Mouse (Mus musculus) megakaryocyte, adult 5-6 weeks (primary cell): ENCODE data around the gene 4931406P16Rik. TPM values are rescaled to one million over a fixed set of nuclear protein-coding genes. Genes with fewer than 3 reads are reported as not detected.
A peak's percentile ranks its signal among the peaks of the same experiment; 100 is the strongest.

ENCODE experiments used
- ATAC-seq: 2 replicates; pipeline ENCODE4 v1.8.0; 2016; ENCODE audit warnings: mild to moderate bottlenecking, inconsistent platforms; ENCODE audit not compliant: poor library complexity, severe bottlenecking
- total RNA-seq, 2 experiments: library from RNA; stranded (forward) in 1 of 2; stranded (reverse) in 1 of 2; fragments of 153-499, 151-499 nt in 1 of 2; fragments of 221-1000, 200-1000 nt in 1 of 2; gene quantifications; 2 replicates each; pipeline versions ENCODE4 v1.2.3 to v1.2.4; 2015 to 2017

Gene 4931406P16Rik
- total RNA-seq, 2 experiments from 2014 or later: 19.4 to 23.2 TPM

DNA sequence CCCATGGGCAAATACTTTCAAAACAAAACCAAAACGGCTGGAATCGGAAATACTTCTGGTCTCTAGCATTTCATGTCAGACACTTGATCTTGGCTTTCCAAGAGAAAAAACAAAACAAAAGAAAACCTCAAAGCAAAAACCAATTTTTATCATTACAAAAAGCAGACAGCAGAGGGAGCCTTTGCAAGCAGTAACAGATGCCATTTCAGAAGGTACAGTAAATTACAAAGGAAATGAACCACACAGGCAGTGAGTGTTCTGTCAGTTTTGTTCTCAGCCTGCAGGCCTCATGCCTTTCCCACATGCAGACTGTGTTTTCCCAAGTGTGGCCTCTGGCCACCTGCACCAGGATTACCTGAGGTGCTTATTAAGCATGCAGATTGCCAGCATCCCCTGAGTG, 61.3 kb downstream of the 4931406P16Rik start:
- ATAC-seq: peak; percentile 43

DNA sequence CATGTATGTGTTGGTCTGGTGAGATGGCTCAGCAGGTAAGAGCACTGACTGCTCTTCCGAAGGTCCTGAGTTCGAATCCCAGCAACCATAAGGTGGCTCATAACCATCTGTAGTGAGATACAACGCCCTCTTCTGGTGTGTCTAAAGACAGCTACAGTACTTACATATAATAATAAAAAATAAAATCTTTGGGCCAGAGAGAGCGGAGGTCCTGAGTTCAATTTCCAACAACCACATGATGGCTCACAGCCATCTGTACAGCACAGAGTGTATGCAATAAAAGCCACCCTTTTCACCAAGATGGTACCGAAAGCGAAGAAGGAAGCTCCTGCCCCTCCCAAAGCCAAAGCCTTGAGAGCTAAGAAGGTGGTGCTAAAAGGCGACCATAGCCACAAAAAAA, 62.6 kb downstream of the 4931406P16Rik start, which contains the start of gene Gm6096:
TSS of gene Gm6096 (plus strand) at position 301 of the 400 bp plus-strand sequence.
- no peak for ATAC-seq

DNA sequence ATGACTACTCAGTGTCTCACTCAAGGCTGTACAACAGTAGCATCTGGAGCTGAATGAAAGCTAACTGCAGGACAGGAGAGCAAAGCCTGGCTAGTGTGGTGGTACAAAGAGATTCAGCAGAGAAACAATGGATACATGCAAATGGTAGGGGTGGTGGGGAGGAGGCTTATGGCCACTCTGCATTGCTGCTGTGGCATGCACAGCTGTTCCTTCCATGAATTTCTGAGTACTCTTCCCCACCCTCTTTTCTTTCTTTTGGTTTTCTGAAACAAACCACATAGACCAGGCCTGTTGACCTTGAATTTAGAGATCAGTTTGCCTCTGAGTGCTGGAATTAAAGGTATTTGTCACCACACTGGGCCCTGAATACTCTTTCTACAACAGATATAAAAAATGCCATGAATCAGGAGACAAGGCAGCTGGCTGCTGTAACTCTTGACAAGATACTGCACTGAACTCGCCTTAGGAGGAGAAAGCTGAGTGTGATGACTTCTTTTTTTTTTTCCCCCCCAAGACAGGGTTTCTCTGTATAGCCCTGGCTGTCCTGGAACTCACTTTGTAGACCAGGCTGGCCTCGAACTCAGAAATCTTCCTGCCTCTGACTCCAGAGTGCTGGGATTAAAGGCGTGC, 66.4 kb downstream of the 4931406P16Rik start:
- ATAC-seq: no peak

DNA sequence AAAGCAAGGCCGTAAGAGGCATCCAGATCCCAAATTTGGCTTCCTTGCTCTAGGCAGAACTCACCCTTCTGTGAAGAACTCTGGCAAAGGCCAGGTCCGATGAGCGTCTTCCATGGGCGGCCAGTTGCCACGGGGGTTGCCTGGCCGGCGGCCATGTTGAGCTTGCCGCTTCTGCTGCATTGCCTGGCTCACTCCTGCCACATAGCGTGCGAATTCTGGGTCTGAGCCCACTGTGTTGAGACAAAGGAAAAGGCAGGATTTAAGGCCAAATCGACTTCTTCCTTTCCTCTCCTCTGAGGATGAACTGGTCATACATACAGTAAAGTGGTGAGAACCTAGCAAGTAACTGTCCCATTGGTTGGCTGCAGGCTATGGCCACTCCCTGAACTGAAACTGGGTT, 71.2 kb downstream of the 4931406P16Rik start:
- ATAC-seq: no peak

DNA sequence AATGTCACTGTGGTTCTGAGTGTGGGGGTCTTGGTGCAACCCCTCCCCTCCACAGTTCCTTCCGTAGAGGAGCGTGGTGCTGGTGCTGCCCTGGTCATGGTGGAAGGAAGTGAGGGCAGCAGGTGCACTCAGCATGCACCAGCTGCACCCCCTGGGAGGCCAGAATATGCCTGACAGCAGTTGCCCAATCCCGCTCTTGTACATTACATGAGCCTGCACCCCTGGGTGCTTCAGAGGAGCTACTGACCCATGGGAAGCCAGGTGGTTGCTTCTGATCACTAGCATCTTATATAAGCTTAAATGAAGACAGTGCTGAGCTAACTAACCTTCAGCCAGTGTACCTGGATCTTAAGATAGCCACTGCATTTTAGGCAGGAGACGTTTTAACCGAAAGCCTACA, 75.3 kb downstream of the 4931406P16Rik start:
- no peak for ATAC-seq

DNA sequence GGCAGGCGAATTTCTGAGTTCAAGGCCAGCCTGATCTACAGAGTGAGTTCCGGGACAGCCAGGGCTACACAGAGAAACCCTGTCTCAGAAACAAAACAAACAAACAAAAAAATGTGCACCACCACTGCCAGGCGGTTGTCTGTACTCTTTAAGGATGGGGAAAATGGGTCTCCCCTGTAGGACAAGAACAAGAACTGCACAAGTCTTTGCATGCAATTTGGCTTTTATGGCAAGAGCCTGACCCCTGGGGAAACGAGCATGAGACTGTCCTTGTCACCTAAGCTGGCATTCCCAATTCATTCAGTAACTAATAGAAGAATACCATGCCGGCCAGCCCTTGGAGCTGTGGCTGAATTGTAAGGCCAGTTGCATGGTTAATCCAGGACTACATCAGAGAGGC, 77.7 kb downstream of the 4931406P16Rik start:
- ATAC-seq: no peak

DNA sequence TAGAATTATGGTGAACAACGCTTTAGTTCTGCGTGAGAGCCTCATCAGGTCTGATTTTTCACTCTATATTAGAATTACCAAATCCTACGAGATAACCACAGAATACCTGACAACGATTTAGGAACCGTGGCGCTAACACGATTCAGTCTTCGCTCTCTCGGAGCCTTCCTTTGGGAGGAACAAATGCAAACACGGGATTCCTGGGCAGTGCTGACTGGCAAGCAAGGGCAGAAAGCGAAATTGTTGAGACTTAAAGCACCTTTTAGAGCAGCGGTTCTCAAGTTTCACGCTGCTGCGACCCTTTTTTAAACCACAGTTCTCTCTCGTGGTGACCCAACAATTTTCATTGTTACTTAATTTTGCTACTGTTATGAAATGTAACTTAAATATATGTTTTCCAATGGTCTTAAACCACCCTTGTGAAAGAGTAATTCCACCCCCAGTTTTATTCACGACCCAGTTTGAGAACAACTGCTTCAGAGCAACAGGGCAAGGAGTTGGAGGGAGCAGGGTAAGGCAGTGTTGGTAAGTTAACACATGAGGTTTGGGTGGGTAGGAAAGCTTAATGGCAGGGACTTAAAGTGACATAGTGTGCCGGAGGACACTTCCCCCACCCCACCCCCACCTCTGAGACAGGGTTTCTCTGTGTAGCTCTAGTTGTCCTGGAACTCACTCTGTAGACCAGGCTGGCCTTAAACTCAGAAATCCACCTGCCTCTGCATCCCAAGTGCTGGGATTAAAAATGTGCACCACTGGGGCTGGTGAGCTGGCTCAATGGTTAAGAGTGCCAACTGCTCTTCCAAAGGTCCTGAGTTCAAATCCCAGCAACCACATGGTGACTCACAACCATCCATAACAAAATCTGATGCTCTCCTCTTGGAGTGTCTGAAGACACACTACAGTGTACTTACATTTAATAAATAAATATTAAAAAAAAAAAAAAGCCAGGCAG, 78.5 kb downstream of the 4931406P16Rik start:
- no peak for ATAC-seq

DNA sequence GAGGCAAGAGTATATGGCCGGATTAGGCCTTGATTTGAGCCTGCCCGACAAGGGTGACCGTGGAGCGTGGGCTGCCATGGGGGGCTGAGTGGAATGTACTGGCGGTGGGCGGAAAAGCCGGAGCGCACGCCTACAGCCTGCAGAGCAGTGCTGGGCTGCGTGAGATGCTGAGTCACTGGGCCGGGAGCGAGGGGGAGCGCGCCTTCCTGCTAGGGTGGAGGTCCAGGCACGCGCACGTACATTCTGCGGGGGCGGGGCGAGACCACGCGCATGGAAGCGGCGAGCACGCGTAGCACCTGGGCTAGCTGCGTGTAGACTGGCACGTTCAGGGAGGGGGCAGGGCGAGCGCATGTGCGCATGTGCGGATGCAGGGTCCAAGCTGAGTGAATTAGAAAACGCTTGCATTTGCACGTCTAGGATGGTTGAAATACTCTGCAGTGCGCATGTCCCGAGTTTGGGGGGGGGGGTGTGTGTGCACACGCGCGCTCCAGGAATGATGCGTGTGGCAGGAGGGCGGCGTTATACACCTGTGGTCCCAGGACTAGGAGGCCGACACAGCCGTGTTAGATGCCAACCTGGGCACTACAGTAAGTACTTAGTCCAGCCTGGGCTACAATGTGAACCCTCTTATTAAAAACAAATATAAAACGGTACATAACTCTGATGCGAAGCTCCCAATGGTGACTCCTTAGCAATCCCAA, 79.3 kb downstream of the 4931406P16Rik start:
- ATAC-seq: peak; percentile 86

DNA sequence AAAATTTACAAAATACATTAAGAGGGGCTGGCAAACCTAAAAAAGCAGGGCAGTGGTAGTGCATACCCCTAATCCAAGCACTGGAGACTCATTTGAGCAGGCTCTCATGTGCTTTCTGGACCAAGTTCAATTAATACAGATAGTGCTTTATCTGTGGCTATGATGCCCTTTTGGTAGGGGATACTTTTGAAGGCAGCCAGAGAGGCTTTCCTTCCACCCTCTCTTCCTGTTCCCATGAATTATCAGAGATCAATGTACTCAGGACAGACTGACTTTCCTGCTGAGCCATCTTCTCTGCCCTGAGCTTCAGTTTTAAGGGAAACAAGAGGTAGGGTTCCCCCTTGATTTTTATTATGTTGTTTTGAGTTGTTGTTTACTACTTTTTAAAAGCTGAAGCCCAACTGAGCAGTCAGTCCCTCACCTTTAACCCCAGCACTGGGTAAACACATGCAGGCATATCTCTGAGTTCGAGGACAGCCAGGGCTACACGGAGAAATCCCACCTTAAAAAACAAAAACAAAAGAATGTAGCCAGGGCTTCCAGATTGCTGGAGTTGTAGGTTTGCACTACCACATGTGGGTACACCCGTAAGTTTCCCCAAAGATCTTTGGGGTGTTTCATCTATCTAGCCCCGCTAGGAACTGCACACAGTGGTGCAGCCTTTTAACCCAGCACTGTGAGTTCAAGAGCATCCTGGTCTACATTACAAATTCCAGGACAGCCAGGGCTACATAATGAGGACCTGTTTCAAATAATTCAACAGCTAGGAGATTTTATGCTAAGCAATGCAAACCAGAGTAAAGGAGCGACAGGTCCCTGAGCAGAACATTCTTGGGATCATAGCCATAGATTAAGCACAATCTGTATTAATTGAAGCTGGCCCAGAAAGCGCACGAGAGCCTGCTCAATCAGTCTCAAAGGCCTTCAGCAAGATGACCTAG, 80.3 kb downstream of the 4931406P16Rik start:
- no peak for ATAC-seq

DNA sequence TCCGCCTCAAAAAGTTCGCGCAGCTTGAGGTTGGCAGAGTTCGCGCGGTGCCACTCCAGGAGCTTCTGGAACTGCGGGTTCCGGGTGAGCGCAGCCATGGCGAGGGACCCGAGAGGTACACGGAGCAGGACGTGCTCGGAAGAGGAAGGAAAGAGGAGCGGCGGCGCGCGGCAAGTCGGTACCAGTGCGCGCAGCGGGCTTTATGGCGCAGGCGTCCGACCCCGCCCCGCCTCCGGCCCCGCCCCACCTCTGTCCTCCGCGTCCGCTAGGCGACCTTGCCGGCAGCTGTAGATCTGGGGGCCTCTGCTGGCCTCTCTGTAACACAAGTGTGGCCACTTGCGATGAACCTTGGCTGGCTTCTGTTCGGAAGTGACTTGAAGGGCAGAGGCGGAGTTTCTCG, 83.2 kb downstream of the 4931406P16Rik start, which contains the start of gene Gpi1:
TSS of gene Gpi1 (minus strand) at position 221 of the 400 bp plus-strand sequence.
- ATAC-seq: peak; percentile 70

DNA sequence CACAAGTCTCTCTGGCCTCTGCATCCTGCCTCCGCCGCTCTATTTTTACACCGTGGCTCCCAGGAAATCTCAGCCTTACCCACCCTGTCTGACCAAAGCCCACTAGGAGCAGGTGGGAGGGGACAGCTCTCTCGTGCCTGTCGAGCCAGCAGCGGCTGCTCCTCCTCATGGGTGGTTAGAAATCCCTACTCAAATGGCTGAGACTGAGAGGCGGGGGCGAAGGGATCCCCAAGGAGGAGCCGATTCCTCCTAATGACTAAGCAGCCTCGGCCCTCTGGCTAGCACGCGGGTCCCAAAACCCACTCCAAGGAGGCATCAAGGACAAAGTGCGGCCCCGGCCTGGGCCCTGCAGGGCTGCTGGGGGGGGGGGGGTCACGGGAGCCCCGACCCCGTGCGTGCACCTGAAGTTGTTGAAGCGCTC, 83.7 kb downstream of the 4931406P16Rik start:
- ATAC-seq: no peak; the same call in 1 of the 2 replicates

DNA sequence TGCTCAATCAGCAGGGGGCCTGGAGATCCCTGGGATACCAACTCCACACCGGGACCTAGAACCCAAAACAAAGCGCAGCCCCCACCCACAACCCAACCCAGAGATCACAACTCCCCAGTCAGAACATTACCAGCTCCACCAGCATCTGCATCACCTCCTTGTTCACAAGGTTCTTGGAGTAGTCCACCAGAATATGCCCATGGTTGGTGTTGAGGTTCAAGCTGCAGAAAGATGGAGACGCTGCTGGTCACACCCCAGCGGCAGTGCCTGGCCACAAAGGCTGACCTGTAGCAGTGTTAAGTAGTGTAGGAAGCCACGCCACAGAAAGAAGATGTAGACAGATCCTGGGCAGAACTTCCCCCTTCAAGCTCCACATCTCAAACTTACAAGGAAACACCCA, 84.2 kb downstream of the 4931406P16Rik start:
- peak; percentile 11; the same call in 1 of the 2 replicates for ATAC-seq

DNA sequence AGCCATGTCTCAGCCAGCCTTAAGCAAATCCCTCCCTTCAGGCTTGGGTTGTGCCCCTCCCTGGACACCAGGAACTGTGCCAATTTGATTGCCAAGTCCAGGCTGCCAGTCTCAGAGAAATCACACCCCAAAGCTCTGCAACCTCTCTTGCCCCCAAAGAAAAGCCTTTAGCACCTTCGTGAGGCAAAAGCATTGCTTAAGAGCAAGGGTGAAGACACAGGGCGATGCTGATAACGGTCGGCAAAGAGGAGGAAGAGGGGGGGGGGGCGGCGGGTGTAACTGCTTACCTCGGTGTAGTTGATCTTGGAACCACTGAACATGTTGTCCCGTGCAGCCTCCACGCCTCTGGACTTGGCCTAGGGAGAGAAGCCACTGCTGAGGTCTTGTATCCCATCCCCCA, 84.7 kb downstream of the 4931406P16Rik start:
- ATAC-seq: peak; percentile 30

DNA sequence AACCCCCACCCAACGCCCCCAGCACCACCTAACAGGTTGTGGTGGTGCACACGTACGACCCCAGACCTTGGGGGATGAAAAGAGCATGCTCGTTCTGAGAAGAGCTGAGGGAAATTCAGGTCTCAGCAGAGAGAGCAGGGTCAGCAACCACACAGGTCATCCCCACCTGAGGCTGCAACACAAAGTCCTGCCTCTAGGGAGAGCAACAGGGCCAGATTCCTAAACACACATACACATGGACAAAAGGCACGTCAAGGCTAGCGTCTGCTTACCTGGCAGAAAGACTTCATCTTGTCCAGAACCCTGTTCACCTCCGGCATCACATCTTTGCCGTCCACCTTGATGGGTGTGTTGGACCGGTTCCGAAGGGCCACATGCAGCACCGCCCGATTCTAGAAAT, 86.5 kb downstream of the 4931406P16Rik start:
- ATAC-seq: no peak

DNA sequence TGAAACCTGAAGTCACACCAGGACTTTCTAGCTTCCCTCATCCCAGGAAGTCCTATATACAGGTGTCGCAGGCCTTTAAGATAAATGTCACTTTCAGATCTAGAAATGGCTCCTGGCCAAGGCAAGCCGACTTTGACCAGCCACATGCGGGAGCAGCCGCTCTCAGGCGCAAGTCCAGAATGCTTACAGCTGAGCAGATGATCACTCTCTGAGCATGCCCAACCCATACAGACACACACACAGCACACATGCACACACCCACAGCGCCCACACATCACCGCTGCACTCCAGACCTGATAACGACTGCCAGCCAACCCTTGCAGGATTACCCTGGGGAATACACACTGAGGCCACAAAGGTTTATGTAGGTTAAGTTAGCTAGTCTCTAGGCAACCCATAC, 87.3 kb downstream of the 4931406P16Rik start:
- no peak for ATAC-seq

DNA sequence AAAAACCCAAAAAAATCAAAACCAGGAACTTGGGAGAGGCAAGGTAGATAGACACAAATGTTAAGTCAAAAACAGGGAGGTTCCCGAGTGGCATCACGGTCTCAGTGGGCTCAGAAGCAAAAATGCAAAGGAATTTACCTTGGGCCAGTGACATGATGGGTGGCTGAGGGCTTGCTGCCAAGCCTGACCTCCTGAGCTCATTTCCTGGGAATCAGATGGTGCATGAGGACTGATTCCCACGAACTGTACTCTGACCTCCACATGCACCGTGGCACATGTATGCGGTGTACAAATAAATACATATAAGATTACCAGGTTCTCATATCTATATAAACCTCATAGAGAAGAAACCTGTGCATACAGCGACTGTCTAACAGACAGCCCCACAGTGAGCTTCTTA, 89.0 kb downstream of the 4931406P16Rik start:
- no peak for ATAC-seq

DNA sequence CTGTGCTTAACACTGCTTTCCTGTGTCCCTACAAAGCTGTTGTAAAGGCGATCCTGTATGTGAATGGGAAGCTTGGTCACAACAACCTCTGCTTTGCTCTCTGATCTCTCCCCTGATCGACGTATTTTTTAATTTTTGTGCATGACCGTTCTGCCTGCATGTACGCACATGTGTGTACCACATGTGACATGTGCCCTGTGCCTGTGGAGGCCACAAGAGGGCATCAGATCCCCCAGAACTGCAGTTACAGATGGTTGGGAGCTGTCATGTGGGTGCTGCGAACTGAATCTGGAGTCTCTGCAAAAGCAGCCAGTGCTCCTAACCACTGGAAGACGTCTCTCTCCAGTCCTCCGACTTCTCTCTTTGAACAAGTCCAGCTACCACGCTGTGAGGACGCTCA, 91.0 kb downstream of the 4931406P16Rik start:
- no peak for ATAC-seq

DNA sequence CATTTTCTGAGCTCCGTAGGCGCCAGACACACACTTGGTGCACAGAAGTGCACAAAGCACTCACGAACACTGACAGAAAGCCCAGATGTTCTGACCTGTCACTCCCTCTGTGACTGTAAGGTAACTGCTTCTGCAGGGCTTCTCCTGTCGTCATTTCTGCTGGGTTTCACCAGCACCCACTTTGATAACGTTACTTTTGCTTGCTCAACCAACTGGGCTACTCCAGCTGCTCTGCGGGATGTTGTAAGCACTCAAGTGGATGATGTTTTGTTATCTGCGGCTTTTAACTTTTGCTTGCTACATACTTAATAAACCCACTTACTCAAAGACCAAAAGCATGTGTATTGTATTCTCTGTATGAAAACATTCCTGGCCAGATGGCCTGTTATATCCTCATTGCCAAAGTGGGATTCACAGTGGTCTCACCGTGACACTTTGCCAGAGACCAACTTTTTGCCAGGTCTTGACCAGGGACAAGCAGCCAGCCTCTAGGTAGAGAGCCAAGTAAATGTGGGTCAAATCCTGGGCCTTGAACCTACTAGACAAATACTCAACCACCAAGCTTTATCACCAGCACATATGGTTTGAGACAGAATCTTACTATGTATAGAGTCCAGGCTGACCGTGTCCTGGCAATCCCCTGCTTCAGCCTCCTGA, 91.6 kb downstream of the 4931406P16Rik start:
- ATAC-seq: peak; percentile 89

DNA sequence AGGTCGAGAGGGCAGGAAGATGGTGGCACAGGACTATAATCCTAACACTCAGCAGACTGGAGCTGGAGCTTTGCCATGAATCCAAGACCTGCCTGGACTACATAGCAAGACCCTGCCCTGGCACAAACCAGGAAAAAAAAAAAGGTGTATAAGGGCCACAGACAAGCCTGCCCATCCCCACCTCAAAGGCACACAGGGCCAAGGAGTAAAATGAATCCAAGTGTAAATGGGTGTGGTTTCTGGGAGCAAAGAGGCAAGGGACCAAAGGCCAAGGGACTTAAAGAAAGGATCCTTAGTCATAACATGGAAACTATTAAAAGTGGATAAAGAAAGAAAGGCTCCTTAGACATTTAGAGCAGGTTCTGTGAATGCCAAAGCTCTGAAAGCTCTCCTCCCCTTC, 94.9 kb downstream of the 4931406P16Rik start:
- no peak for ATAC-seq

DNA sequence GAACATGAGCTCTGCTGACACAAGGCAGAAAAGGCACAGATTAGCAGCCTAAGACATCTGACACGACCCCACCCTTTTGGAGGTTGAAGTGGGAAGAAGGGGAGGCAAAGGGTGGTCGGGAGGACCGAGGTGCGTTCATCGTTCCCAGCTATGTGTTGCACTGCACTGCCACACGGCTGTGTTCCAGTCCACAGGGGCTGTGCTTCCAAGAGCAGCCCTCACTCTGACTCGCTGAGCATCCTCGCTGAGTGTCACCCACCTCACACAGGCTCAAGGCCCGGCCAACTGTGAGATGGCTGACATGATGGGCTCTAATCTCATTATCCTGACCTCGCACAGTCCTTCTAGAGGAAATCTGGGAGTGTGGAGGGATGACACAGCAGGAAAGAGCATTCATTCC, 96.9 kb downstream of the 4931406P16Rik start:
- ATAC-seq: no peak
